Mouse (Mus musculus) frontal cortex, postnatal 36 days (tissue): ENCODE results near the gene Lpar1.

Source experiments
- DNase-seq, 2 experiments: peaks; one replicate each; pipeline ENCODE4 v3.0.0; 2022; ENCODE audit warnings: low spot score in 2 of 2

Lpar1 gene

DNA sequence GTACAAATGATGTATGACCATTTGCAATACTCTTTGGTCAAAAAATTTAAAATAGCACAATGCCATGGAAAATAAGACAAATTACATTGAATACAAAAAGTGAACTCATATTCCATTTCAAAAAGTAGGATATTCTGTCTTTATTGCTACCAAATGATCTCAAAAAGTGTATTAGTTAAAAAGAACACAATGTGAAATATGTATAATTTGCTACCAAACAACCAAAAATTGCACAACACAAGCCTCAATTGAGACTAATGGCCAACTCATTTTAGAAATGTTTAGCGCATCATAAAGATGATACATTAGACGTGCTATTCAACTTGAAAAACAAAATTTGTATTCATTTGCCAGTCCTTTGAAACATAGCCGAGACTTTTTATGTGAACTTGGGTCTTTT, 104.9 kb downstream of the Lpar1 start:
- DNase-seq: no peak

- no peak for DNase-seq
These were observed 105.9 kb downstream of the Lpar1 start for GRCm38 (mm10) chr4:58447841-58448240.

DNA sequence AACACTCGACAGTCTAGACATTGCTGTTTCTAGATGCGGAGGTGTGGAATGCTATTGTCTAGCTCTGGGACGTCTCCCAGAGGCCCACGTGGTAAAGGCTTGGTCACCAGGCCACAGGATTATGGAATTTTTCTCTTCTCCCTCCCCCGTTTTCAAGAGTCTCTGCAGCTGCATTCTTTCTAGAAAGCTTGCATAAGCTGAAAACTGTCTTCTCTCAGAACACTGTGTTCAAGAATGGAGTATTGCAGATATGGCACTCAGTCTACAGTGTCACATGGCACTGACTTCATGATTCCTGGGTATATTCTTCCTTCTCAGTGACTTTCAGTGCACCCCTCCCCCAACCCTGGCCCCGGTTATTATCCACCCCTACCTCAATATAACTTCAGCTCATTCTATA, 107.9 kb downstream of the Lpar1 start:
- no peak for DNase-seq

DNA sequence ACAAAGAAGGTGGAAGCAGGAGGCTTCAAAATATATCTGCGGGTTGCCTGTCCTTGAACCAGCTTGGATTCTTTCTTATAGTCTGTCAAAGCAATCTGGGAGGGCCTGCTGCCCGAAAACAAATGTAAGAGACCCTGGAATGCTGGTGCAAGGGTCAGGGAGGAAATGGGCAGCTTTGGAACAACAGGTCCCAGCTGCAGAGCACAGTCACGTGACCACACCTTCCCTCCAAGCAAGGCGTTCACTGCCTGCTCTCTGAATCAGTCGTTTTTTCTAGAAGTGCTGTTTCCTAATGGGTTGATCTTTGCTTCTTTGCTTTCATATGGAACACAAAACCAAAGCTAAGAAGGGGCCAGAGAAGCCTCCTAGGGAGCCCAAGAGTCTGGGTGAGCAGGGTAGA, 111.4 kb downstream of the Lpar1 start:
- DNase-seq: no peak

DNA sequence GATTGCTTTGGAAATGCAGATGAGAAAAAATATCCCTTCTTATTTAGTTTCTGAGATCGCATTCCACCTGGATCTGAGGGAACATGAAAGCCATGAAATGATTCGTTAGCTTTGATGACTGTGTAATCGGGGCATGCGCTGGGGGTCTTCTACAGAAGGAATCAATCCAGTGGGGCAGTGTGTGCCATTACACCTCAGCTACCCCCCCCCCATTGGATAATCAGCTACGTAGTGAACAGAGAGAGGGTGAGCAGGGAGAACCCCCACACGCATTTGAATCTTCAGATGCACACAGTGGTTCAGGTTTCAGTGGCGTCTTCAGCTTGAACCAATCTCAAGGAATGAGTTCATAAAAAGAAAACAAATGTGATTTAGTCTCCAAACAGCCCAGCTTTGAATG, 115.0 kb downstream of the Lpar1 start:
- no peak for DNase-seq

- no peak for DNase-seq
These were observed 116.4 kb downstream of the Lpar1 start for GRCm38 (mm10) chr4:58437271-58437670.

GRCm38 (mm10) chr4:58423276-58423930, 130.3 kb downstream of the Lpar1 start:
- DNase-seq: no peak

DNA sequence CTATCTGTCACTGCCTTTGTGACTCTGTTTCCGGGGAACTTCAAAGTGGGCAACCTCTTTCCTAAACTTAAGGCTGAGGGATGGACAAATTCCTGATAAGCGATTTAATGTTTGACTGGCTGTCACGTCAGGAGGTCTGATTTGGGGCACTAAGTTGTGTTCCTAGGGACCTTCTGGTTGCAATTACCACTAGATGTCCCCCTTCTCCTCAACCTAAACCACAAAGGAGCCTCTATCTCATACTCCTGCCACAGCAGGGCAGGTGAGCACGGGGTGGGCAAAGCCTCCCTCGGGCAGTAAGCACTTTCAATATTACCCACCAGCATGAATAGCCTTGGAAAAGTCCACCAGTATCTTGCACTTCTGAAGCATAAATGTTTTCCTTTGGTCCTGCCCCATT, 134.5 kb downstream of the Lpar1 start:
- peak in 1 of 2 experiments; percentile 30 for DNase-seq

DNA sequence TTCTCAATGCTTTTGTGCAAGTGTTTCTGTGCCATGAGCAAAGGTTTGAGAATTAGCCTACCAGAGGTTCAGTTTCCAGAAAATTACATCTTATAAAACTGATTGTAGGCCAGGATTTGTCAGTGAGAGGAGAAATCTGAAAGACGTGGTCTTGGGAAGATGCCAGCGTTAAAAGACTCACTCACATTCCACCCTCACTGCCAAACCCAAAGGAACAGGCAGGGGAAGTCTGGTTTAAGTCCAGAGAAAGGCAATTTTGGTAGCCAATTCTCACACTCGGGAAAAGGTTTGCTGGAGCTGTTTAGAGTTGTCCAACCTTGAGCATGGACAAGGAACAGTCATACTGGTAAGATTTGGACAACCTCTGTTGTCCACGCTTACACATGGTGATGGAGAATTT, 136.4 kb downstream of the Lpar1 start:
- DNase-seq: peak in 1 of 2 experiments; percentile 32

DNA sequence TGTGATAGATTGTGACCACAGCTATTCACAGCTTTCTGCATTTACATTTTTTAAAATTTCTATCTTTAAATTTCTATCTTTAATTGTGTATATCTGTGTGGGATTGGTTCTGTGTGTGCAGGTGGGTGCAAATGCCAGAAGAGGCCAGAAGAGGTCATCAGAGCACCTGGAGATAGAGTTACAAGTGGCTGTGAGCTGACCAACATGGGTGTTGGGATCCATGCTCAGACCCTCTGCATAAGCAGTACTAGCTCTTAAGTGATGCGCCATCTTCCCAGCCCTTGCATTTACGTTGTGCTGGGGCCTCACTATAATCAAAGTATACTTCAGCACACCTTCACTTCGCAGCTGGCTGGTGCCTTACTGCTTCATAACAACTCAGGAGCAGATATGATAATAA, 138.2 kb downstream of the Lpar1 start:
- DNase-seq: no peak

DNA sequence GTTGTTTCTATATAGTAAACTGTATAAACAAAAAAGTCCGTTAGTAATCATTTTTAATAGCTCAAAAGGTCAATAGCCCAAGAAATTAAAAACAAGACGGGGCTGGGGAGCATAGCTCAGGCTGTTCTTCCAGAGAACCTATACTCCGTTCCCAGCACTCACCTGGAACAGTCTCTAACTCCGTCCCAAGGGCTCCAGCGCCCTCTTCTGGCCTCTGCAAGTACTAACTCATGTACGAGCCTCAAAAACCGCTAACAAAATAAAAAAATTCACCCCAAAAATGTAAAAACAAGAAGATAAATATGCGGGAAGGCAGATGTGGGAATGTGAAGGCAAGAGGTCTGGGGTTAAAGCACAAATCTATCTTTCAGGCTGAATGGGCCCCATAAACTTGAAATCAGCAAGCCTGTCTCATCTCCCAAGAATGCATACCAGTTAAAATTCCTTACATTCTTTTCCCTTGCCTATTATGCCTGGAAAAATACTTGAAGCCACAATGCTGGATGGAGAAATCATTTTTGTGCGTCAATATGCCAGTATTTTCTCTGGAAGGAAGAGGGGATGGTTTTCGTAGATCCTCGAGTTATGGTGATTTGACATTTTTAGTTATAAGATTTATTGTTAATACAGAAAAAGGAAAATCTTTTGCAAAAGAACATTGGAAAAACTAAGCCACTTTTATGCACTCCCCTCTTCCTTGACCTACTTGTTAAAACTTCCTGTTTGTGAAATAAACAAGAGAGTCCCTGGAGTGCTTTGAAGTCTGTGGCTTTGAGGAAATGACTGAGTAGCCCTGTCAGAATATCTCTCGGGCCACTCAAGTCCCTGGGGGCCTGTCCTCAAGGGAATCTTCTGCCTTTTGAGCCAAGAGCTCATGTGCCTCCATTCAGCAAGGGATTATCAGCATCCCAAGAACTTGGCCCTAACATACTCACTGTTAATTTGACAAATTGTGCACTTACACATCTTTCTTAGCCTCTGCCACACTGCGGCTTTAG, 140.2 kb downstream of the Lpar1 start:
- no peak for DNase-seq

DNA sequence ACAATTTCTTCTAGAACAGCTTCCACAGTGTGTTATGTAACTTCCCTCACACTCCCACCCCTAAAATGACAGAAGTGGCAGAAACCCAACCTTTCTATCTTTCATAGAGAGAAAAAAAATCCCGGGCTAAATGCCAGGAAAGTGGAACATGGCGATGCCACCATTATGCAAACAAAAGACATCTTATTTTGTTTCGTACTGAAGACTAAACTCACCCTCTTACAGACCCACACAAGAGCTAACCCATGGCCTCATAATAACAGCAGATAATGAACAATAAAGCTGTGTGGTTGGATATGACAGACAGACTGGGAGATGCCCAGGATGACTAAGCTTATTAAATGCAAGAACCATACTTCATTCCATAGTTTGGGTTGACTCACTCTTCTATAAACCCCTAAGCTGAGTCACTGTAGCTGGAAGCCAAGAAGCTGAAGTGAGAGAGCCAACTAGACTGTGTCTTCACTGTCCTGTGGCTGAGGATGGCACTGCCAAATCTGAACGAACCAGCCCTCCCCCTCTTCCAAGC, 151.7 kb downstream of the Lpar1 start:
- peak; percentile 57 to 75 for DNase-seq

DNA sequence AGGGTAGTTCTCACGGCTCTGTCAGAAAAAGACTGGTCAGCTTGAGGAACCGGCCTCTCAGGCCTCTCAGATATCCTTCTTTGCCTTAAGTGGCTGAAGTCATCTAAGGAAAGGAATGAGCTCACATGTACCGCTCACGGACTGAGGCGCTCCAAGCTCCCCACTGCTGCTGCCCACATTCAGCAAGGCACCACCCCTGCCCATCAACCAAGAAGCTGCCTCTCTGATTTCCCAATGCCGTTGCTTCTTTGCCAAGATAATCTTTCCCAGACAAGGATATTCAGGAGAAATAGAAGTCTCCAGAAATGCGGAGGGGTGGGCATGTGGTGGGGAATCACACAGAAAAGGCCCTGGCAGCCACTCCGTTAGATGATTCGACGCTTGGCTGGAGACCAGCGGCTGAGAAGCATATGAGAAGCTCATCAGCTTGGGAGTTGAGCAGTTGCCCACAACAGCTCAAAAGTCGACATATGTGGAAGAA, 152.8 kb downstream of the Lpar1 start:
- DNase-seq: peak; percentile 81 to 90
